Mouse (Mus musculus) E14TG2a.4 (cell line): ENCODE results near the gene Mamstr.

Experiments
- H3K27me3 ChIP-seq: 2 replicates; pipeline ENCODE4 v1.6.1; 2014; ENCODE audit warnings: low read length, control low read depth; ENCODE audit not compliant: insufficient read depth
- H3K36me3 ChIP-seq: 2 replicates; pipeline ENCODE4 v1.6.1; 2014; ENCODE audit warnings: low read length, control low read depth; ENCODE audit not compliant: insufficient read depth
- H3K4me1 ChIP-seq: replicated peaks from 2 replicates; pipeline ENCODE4 v1.6.1; 2014; ENCODE audit warnings: low read depth, low read length, control low read depth
- H3K4me3 ChIP-seq: replicated peaks from 2 replicates; pipeline ENCODE4 v1.5.1; 2014; ENCODE audit warnings: mild to moderate bottlenecking, low read length
- H3K9me3 ChIP-seq: 2 replicates; pipeline ENCODE4 v1.6.1; 2014; ENCODE audit warnings: low read length, control low read depth
- CTCF ChIP-seq: conservative IDR thresholded peaks from 2 replicates; pipeline ENCODE4 v1.5.1; 2014; ENCODE audit warnings: low read length
- NANOG ChIP-seq: IDR thresholded peaks from 2 replicates; pipeline ENCODE4 v1.6.1; 2014; ENCODE audit warnings: borderline replicate concordance, low read length, mixed read lengths
- POU5F1 ChIP-seq: IDR thresholded peaks from 2 replicates; pipeline ENCODE4 v1.6.1; 2014; ENCODE audit warnings: low read length, borderline replicate concordance

Mamstr gene

GRCm38 (mm10) chr7:45689800-45690199, 50.0 kb downstream of the Mamstr start:
- no peak for TF ChIP-seq CTCF
- no peak for TF ChIP-seq NANOG
- TF ChIP-seq POU5F1 = no peak
- no peak overlapping the region for H3K4me3 ChIP-seq
- no peaks in the 10 kb centered on the region for H3K36me3 ChIP-seq
- H3K4me1 ChIP-seq = peaks cover 43% of the 10 kb centered on the region
- peaks cover 63% of the 10 kb centered on the region for H3K27me3 ChIP-seq
- H3K9me3 ChIP-seq = no peaks in the 10 kb centered on the region

- H3K4me3 ChIP-seq = no peak overlapping the region
These were observed 52.6 kb downstream of the Mamstr start for GRCm38 (mm10) chr7:45692364-45692763.

GRCm38 (mm10) chr7:45693921-45694591, 54.3 kb downstream of the Mamstr start, which contains the start of gene Sec1:
Gene Sec1 (minus strand): TSS chr7:45694402.
- TF ChIP-seq CTCF = no peak
- TF ChIP-seq NANOG = no peak
- no peak for TF ChIP-seq POU5F1
- H3K36me3 ChIP-seq = no peaks in the 10 kb centered on the region
- peak within 1 kb of the TSS; percentile 53 for H3K4me3 ChIP-seq
- peaks cover 6% of the 10 kb centered on the region; the same call in 1 of the 2 replicates for H3K9me3 ChIP-seq
- H3K27me3 ChIP-seq = peaks cover 79% of the 10 kb centered on the region
- H3K4me1 ChIP-seq = peaks cover 33% of the 10 kb centered on the region

More at GRCm38 (mm10) chr7:45692364-45692763, 52.6 kb downstream of the Mamstr start:
- Histone ChIP-seq H3K9me3 (peaks cover 6% of the 10 kb centered on the region; the same call in 1 of the 2 replicates), H3K4me1 (peaks cover 34% of the 10 kb centered on the region), H3K36me3 (no peaks in the 10 kb centered on the region), H3K27me3 (peaks cover 69% of the 10 kb centered on the region)
- TF ChIP-seq CTCF = no peak
- no peak for TF ChIP-seq POU5F1
- no peak for TF ChIP-seq NANOG

GRCm38 (mm10) chr7:45695098-45695497, 55.3 kb downstream of the Mamstr start:
- Histone ChIP-seq H3K27me3 (peaks cover 79% of the 10 kb centered on the region), H3K9me3 (peaks cover 6% of the 10 kb centered on the region; the same call in 1 of the 2 replicates), H3K36me3 (no peaks in the 10 kb centered on the region), H3K4me3 (no peak overlapping the region), H3K4me1 (peaks cover 32% of the 10 kb centered on the region)
- TF ChIP-seq POU5F1 = no peak
- no peak for TF ChIP-seq NANOG
- TF ChIP-seq CTCF = no peak
